In the genomic region with DNA sequence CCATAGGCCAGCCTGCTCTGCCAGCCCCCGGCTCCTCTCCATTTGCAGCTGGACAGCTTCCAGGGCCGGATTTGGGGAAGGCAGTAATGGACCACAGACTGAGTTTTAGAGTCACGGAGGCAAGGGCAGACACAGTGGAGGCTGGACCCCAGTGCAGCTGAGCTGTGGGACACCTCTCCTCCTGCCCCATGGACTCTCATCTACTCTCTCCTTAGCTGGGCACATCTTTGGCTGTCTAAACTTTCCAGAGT, we compare ENCODE assay signal across 13 mouse cellular contexts.
DNase-seq lines count a peak whose midpoint lies in the region; ATAC-seq lines count a peak whose summit lies in the region.
"Had no signal": no experiment of that assay in that cellular context is flagged by ENCODE, and none has a peak within 500 bp of the region (broad histone marks: within the 10 kb centered on the region; RNA-seq: fewer than 3 reads in every experiment).

No protein-coding gene starts in this region.

- intact Hi-C loops in gastrocnemius, postnatal 36 days (cut with DNase I): no loop called here

- H3K9ac ChIP-seq in hindbrain, embryonic 11.5 days (ENCODE audit: low read depth, low read length): peak overlapping the region; percentile 45; the same call in 1 of the 2 replicates
- no peak overlapping the region; the same call in 1 of the 2 replicates for H3K9ac ChIP-seq in midbrain, embryonic 14.5 days (replicated peaks; ENCODE audit: low read length)
- H3K9ac ChIP-seq: stomach, embryonic 15.5 days had no signal

- H3K4me1 ChIP-seq in embryonic facial prominence, embryonic 10.5 days: peaks cover 62% of the 10 kb centered on the region
- H3K4me1 ChIP-seq in hindbrain, embryonic 11.5 days (replicated peaks; ENCODE audit: control insufficient read depth, insufficient read depth, low read length): peaks cover 33% of the 10 kb centered on the region
- peaks cover 55% of the 10 kb centered on the region for H3K4me1 ChIP-seq in midbrain, embryonic 14.5 days (ENCODE audit: control insufficient read depth, insufficient read depth, low read length)
- H3K4me1 ChIP-seq: megakaryocyte, embryonic 14.5 days; stomach, embryonic 15.5 days had no signal

- no peak overlapping the region for H3K4me3 ChIP-seq in embryonic facial prominence, embryonic 10.5 days
- no peak overlapping the region for H3K4me3 ChIP-seq in hindbrain, embryonic 11.5 days (ENCODE audit: low read depth, low read length)
- no peak overlapping the region for H3K4me3 ChIP-seq in midbrain, embryonic 14.5 days (replicated peaks; ENCODE audit: low read depth, low read length)
- H3K4me3 ChIP-seq: megakaryocyte, embryonic 14.5 days; stomach, embryonic 15.5 days had no signal

- WGBS in embryonic facial prominence, embryonic 10.5 days: 36% methylated on average over 3 of the region's 3 CpGs
- WGBS in hindbrain, embryonic 11.5 days: 23% methylated on average over 3 of the region's 3 CpGs
- 11% methylated on average over 3 of the region's 3 CpGs for WGBS in midbrain, embryonic 14.5 days

- H3K27ac ChIP-seq in embryonic facial prominence, embryonic 10.5 days (replicated peaks): peak overlapping the region; percentile 78
- H3K27ac ChIP-seq in hindbrain, embryonic 11.5 days (ENCODE audit: low read depth, low read length): peak overlapping the region; percentile 79
- peak overlapping the region; percentile 81 for H3K27ac ChIP-seq in midbrain, embryonic 14.5 days (replicated peaks; ENCODE audit: low read depth, low read length)
- H3K27ac ChIP-seq: stomach, embryonic 15.5 days had no signal

- no peaks in the 10 kb centered on the region for H3K9me3 ChIP-seq in embryonic facial prominence, embryonic 10.5 days
- H3K9me3 ChIP-seq in hindbrain, embryonic 11.5 days (ENCODE audit: control insufficient read depth, low read length): no peaks in the 10 kb centered on the region
- no peaks in the 10 kb centered on the region for H3K9me3 ChIP-seq in midbrain, embryonic 14.5 days (ENCODE audit: control insufficient read depth, low read length)
- H3K9me3 ChIP-seq: megakaryocyte, embryonic 14.5 days; stomach, embryonic 15.5 days had no signal

- no peaks in the 10 kb centered on the region for H3K36me3 ChIP-seq in embryonic facial prominence, embryonic 10.5 days (replicated peaks)
- H3K36me3 ChIP-seq in hindbrain, embryonic 11.5 days (ENCODE audit: control insufficient read depth, insufficient read depth, low read length): no peaks in the 10 kb centered on the region
- no peaks in the 10 kb centered on the region for H3K36me3 ChIP-seq in midbrain, embryonic 14.5 days (ENCODE audit: control insufficient read depth, insufficient read depth, low read length)
- H3K36me3 ChIP-seq: stomach, embryonic 15.5 days had no signal

- peak; percentile 22 for DNase-seq in Muller cell, postnatal 12 days (ENCODE audit: inconsistent ontology term)
- no peak for DNase-seq in embryonic facial prominence, embryonic 10.5 days (ENCODE audit: low spot score)
- no peak for DNase-seq in hindbrain, embryonic 11.5 days (ENCODE audit: low spot score)
- DNase-seq in midbrain, embryonic 14.5 days: peak; percentile 49
- no peak for DNase-seq in gastrocnemius, postnatal 36 days
- DNase-seq in urinary bladder, postnatal 36 days (ENCODE audit: low spot score in 2 of 2): no peak
- DNase-seq in right cerebral cortex, adult 2 months (ENCODE audit: low spot score in 2 of 2): no peak
- DNase-seq: heart, postnatal 4 days; layer of hippocampus, adult 9-11 months; lung, adult 2 months had no signal

- peaks cover 44% of the 10 kb centered on the region for H3K27me3 ChIP-seq in embryonic facial prominence, embryonic 10.5 days (replicated peaks; ENCODE audit: low read depth, poor library complexity, severe bottlenecking)
- no peaks in the 10 kb centered on the region for H3K27me3 ChIP-seq in hindbrain, embryonic 11.5 days (ENCODE audit: control insufficient read depth, insufficient read depth, low read length)
- no peaks in the 10 kb centered on the region for H3K27me3 ChIP-seq in midbrain, embryonic 14.5 days (ENCODE audit: control insufficient read depth, insufficient read depth, low read length)
- H3K27me3 ChIP-seq: Patski; stomach, embryonic 15.5 days had no signal

- no peak overlapping the region for H3K4me2 ChIP-seq in hindbrain, embryonic 11.5 days (replicated peaks; ENCODE audit: low read depth, low read length)
- no peak overlapping the region for H3K4me2 ChIP-seq in midbrain, embryonic 14.5 days (ENCODE audit: low read length)
- H3K4me2 ChIP-seq: stomach, embryonic 15.5 days had no signal

- no peak for ATAC-seq in hindbrain, embryonic 11.5 days (ENCODE audit: low FRiP score)
- no peak for ATAC-seq in midbrain, embryonic 14.5 days (ENCODE audit: low FRiP score, low TSS enrichment)
- ATAC-seq: Patski had no signal

Comparison
In these comparisons a context has a peak if more than half of its experiments do, and no peak if none do; other contexts are left out.
1. DNase-seq: peak in Muller cell, postnatal 12 days (single experiment) and midbrain, embryonic 14.5 days (single experiment); none in embryonic facial prominence, embryonic 10.5 days (single experiment), hindbrain, embryonic 11.5 days (single experiment), gastrocnemius, postnatal 36 days (0 of 2), urinary bladder, postnatal 36 days (0 of 2) and right cerebral cortex, adult 2 months (0 of 2).
2. Peak in every context shown above with its lines, with median percentiles within 50 percentile points of each other: H3K27ac ChIP-seq.